Mouse (Mus musculus) layer of hippocampus, postnatal 25 days (tissue): ENCODE measurements around the gene Cdsn. TPM values are rescaled to one million over a fixed set of nuclear protein-coding genes. Genes with fewer than 3 reads are reported as not detected.
A peak's percentile ranks its signal among the peaks of the same experiment; 100 is the strongest.
"Not testable (repeated sequence)": the region's sequence is repeated elsewhere in the genome, so short reads cannot be mapped to it uniquely, and the experiment has no call there.

Source experiments
- DNase-seq, 2 experiments: peaks; one replicate each; pipeline ENCODE4 v3.0.0; 2022; ENCODE audit warnings: mixed read lengths in 2 of 2, low spot score in 1 of 2; ENCODE audit errors: extremely low spot score in 1 of 2
- total RNA-seq, 2 experiments: library from RNA; stranded (reverse); gene quantifications; 2 replicates each; pipeline ENCODE4 v1.2.3; 2021

Gene Cdsn
- total RNA-seq = under 1 TPM; 0.20 to 0.70 TPM

DNA sequence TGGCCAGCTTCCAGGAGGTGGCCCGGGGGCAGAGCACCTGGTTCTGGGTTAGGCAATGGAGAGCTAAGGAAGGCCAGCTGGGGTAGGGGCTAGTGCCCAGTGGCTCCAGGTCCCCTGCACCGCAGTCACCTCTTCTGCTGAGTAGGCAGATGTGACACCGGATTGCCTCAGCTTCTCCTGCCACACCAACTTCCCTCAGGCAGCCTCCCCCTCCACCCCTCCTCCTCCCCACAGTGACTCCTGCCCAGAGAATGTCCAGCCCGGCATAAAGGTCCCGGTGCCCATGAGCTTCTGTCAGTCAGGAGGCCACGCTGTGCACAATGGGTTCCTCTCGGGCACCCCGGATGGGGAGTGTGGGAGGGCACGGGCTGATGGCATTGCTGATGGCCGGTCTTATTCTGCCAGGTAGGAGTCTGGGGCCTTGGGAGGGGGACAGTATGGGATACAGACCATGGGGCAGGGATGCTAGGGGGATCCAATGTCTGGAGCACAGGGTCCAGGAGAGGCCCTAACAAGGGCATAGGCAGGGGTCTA lies at the start of gene Cdsn:
Gene Cdsn, plus strand, starts transcription at position 248 of the 534 bp plus-strand sequence.
- no peak for DNase-seq

DNA sequence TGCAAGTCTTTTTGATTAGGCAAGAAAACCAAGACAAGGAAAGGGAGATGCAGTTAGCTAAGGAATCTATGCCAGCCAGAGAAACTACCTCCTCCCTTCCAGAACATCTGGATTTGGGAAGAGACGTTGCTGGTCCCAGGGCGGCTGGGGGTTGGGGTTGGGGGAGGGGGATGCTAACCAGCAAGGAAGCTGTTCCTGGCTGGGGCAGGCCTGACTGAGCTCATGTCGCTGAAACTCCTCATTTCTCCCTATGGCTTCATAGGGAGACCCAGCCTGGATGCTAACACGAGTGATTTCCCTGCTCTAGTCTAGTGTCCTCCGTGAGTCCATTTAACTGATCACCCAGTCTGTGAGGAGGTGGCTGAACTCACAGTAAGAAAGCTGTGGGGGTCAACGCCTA lies 49.7 kb upstream of the Cdsn start:
- no peak for DNase-seq

DNA sequence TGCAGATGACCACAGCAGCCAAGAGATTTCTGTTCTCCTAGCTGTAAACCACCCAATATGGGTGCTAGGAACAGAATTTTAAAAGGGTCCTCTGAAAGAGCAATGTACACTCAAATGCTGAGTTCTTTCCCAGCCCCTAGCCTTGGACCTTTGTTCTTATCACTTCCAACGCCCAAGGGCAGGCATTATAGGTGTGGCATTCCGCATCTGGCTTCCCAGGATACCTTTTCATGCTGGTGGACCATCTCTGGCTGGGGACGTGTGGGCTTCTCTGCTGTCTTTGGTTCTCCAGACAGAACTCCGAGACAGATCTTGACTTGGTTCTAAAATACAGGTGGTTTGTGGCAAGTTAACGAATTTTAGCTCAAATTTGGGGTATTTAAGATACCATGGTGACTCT lies 49.2 kb upstream of the Cdsn start:
- DNase-seq = no peak

DNA sequence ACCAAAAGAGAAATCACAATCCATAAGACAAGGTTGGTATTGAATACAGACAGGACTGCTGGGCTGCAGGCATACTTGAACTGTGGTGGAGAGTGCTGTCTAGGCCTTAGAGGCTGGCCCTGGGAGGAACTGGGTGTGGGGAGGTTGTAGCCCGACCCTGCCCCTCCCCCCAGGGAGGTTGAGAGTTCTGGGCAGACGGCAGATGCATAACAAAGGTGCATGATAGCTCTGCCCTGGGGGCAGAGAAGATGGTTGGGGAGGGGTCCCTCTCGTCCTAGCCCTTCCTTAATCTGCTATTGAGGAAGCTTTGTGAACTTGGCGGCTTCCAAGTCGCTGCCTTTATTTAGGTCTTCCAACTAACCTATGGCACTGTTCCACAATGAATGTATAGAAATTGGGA lies 48.1 kb upstream of the Cdsn start:
- no peak for DNase-seq

DNA sequence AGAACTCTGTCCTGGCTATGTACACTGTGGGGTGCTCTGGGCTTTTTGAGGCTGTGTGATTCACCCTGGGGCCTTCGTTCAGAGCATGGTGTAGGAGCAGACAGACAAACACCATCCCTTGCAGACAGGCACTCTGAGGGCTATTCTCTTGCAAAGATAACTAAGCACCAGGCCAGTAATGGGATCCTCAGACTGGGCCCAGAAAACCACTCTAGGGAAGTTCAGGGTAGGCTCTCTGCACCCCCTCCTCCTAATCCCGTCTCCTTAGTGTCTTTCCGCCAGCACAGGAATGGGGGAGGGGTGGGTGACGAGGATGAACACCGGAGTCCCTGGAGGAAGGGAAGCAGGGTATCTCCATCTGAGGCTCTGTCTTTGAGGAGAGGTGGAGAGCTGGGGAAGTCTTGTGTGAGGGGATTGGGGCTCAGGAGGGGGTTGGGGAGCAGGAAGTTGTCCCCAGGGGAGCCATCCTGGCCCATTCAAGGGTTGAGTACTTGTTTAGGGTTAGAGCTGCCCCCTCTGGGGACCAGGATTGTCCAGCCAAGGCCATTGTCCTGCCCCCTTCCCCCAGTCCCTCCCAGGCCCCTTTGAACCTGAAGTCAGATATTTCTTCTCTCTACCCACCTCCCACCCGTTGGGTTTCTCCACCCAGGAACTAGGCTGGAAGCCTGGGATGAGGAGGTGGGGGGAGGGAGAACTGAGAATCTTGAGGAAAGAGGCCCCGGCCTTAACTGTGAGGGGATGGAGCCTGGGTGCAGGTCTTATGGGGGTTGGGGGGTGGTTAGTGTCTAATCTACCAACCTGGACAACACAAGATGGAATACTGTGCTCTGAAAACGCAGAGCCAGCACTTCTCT lies 47.1 kb upstream of the Cdsn start:
- no peak for DNase-seq

DNA sequence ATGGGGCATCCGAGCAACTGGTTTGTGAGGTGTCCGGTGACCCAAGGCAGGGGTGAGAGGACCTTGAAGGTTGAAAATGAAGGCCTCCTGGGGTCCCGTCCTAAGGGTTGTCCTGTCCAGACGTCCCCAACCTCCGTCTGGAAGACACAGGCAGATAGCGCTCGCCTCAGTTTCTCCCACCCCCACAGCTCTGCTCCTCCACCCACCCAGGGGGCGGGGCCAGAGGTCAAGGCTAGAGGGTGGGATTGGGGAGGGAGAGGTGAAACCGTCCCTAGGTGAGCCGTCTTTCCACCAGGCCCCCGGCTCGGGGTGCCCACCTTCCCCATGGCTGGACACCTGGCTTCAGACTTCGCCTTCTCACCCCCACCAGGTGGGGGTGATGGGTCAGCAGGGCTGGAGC lies 46.2 kb upstream of the Cdsn start, which contains the start of gene Pou5f1:
Gene Pou5f1, plus strand, starts transcription at position 243 of the 400 bp plus-strand sequence.
- DNase-seq = no peak

DNA sequence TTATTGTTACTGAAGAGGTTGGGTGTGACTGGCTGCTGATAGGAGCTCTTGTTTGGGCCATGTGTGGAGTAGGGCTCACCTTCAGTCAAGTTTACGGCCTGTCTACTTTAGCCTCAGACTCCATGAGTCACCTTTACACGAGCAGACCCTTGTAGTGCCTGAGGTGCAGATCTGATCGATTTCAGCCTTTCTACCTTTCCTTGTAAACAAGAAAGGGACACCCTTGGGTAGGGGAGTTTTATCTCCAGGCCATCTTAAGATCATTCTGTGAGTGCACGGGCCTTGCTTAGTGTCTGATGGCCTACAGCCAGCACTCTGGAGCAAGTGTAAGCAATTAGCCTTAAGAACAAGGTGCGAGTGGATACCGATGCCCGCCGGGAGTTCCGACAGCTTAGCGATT lies 45.0 kb upstream of the Cdsn start:
- DNase-seq = no peak

DNA sequence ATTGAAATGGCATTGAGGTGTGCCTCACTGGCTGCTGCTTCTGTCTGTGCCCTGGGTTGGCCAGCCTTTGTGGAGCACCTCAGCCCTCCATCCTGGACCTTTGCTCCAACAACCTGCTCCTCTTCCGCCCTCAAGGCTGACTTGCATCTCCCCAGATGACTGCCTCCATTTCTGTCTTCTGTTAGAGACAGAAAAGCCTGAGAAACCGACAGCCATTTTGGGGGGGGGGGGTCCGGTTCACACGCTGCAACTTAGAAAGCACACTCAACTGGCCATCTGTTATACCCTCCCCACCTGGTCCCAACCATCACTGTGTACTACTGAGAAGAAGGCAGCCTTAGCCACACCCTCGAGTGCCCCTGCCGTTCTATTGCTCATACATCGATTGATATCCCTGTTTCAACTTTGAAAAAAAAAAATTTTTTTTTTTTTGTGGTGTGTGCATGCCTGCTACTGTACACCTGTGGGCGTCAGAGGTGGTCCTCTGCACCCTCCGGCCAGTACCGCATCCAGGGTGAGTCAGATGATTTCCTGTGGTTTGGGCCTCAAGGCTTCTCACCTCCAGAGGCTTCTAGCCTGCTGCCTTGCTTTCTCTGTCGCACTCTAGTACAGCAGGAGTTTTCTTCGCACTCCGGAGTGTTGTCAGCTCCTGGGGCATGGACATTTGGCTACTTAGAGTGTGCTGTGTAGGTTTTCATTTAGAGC lies 44.2 kb upstream of the Cdsn start:
- DNase-seq = no peak

DNA sequence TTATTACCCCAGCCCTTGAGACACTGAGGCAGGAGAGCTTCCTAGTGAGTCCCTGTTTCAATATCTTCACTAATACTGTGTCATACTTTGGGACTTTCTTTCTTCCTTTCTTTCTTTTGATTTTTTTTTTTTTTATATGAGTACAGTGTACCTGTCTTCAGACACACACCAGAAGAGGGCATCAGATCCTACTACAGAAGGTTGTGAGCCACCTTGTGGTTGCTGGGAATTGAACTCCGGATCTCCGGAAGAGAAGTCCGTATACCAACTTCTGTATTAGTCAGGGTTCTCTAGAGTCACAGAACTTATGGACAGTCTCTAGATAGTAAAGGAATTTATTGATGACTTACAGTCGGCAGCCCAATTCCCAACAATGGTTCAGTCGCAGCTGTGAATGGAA lies 43.6 kb upstream of the Cdsn start:
- not testable (repeated sequence) for DNase-seq

DNA sequence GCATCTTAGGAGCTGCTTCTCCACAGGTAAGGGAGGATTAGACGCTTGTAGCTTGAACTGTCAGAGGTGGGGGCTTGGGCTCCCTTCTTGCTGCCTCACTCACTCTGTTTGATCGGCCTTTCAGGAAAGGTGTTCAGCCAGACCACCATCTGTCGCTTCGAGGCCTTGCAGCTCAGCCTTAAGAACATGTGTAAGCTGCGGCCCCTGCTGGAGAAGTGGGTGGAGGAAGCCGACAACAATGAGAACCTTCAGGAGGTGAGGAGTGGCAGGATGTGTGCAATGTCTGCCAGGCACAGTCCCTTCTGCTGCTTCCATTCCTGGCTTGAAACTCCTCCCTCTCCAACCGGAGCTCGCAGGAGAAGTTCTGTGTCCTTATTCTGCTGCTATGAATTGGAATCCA lies 42.6 kb upstream of the Cdsn start:
- no peak for DNase-seq

DNA sequence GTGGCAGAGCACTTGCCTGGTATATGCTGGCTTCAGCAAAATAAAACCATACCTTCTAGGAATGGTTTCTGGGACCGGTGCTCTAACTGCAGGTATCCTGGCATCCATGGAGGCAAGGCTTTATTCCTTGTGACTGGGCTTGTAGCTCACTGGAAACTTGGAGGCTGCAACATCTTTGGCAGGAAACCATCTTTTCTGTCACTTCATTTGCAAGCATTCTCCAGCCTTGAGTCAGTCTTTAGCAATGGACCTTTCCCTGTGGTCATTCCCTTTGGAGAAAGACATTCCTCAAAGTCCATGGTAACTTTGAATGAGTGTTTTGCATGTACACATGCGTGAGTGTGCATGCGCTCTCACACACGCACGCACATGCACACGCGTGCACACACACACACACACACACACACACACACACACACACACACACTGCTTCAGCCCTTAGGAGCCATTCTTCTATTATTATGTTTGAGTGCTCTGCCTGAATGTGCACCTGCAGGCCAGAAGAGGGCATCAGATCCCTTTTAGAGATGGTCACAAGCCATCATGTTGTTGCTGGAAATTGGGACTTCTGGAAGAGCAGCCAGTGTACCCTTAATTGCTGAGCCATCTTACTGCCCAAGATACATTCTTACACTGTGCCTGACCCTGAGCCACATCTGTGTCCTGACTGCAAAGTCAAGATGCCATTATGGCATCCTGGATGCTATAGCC lies 38.9 kb upstream of the Cdsn start:
- DNase-seq = no peak

DNA sequence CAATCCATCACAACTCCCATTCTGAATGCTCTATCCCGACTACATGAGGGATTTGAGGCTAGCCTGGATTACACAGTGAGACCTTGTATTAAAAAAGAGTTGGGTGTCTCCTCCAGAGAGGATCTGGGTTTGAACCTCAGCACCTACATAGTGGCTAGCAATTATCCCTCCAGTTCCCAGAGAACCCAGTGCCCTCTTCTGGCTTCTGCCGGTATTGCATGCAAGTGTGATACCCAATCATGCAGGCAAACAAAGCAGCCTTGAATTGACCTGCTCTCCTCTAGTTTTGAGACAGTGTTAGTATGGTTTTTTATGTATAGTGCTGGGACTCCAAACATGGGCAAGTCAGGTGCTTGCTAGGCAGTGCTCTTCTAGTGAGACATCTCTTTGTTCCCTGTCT lies 38.0 kb upstream of the Cdsn start:
- peak; percentile 47 to 79 for DNase-seq

DNA sequence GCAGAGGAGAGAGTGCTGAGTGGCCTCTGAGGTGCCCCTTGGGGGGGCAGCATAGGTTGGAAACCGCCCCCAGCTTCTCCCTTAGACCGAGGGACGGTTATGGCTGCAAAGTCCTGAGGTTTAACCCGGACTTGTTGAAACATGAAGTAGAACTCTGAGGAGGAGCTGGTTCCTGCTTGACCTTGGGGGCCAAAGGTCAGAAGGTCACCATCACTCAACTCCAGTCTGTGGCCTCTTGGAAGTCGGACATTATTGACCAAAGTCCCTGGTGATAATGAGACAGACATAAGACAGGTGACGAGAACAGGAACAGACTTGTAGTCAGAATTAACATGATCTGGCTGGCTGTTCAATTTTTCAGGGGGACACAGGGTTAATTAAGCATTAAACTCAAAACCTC lies 37.2 kb upstream of the Cdsn start:
- no peak for DNase-seq

DNA sequence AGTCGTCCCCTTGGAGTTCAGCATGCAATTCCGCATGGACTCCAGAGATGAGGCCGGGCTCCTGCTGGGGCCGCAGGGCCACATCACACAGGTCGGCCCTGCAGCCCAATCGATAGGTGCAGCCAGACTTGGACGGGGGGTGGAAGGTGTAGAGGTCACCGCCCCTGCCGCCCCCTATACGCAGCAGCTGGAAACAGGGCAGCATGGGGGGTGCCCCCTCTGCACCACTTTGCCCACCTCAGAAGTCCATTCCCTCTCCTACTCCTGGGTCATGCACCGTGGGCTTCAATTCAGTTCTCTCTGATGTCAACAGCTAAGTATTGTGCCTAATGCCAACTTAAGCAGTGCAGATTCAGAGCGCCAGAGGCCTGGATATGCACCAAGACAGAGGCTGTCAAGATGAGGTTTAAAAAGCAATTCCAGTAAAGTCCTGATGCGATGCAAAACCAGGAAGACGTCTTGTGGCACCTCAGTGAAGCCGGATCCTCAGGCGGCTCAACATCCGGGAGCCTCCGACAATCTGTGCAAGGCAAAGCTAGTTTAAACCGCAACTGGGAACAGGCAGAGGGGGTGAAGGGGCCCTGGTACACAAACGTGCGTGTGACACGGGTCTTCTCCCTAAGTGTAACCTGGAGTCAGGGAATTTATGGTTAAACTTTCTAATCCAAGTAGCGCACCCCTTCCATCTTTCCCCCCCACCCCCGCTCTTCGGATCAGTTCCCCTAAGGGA lies 35.9 kb upstream of the Cdsn start:
- DNase-seq = no peak

DNA sequence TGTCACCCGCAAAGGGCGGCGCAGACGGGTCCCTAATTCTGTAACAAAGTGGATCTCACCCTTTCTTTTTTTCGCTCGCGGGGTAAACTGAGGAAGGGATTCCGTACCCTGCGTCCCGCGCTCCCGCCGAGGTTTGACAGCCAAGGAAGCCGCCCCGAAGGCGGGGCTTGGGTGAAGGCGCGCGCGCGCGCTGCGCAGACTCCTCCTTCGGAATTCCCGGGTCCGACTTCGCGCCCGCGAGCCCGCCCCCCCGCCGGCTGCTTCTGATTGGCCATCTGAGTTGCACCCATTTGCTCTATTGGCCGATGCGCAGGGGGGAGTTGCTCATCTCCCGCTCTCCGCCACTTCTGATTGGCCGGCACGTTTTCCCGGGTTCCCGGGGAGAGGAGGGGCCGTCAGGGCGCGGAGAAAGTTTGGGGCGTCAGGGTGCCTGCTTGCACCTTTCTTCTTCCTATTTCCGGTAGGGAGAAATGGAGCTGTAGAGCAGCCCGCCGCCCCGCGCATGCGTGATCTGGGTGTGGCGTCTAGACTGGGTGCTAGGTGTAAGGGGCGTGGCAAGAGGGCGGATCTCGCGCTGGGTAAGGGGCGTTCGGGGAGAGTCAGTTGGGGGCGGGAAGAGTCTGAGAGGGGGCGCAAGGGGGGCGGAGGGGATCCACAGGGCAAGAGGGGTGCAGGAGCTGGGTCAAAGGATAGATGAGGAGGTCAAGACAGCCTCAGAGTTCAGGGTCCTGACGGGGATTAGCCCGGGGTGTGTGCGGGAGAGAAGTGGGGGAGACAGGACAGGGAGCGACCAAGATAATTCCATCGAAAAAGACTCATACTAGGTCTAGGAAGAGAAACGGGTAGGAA lies 35.1 kb upstream of the Cdsn start, which contains the start of the genes Tcf19 and Cchcr1:
Gene Tcf19, minus strand, starts transcription at position 173 of the 849 bp plus-strand sequence.
Gene Cchcr1, plus strand, starts transcription at position 449 of the 849 bp plus-strand sequence.
- peak; percentile 87 to 88 for DNase-seq

DNA sequence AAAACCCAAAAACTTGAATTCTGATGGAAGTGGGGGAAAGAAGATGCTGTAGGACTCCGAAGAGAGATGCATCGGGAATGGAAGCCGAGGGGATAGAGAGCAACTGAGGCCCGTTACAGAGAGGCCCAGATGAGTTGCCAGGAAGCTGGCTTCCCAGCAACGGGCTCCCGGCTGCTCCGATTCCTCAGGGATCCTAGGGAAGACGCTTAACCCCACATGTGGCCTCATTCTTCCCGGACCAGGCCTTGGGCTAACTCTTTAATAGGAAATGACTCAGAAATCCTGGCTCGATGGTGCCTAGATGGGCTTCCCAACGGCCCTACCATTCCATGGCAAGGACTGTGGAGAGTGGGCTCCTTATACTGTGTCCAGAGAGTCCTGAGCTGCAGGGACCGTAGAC lies 34.4 kb upstream of the Cdsn start:
- DNase-seq = no peak

DNA sequence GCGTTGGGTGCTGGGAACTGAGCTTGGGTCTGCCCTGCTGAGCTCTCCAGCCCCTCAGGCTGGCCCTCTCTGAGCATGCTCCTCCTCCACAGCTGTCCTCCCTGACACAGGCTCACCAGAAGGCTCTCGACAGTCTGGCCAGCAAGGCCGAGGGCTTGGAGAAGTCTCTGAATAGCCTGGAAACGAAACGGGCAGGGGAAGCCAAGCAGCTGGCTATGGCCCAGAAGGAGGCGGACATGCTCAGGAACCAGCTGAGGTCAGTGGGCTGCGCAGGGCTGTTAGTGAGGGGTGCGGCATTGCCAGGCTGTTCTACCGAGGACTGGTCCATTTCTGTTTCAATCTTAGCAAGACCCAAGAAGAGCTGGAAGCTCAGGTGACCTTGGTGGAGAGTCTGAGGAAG lies 27.6 kb upstream of the Cdsn start:
- DNase-seq = no peak

DNA sequence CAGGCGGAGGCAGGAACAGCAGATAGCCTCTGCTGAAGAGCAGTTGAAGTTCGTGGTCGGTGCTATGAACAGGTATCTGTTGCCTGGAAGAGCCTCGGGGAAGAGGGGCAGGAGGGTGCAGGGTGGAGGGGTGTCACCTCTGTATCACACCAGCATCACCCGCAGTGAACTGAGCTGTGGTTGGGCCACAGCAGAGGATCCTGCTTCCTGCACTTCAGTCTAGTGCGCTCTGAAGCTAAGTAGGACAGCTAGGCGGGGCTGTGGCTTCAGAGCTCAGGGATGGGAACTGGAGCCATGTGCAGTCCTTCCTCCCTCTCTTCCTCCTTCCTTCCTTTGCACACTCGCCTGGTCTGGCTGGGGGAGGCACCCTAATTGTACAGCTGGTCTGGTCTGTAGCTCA lies 25.3 kb upstream of the Cdsn start:
- no peak for DNase-seq

DNA sequence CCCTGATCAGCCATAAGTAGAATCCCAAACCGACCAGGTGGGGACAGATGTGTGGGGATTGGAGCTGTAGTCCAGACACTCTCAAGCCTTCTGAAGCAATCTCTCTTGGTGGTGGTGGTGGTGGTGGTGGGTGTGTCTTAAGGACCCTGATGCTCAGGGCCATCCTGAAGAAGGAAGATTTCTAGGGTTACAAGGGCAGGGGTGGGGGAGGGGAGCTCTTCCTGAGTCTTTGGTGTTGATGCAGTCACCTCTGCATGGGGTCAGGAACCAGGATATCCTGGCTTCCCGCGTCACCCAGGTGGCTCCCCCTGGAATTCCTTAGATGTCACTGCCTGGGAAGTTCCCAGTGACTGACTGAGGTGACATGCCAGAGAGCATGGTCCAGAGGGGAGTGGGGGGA lies 19.6 kb upstream of the Cdsn start:
- DNase-seq = no peak
